Comparison of ENCODE assay signal across 16 mouse cellular contexts in genomic region chr13:42374181-42374596, GRCm38 (mm10).
A peak's percentile ranks its signal among the peaks of the same experiment; 100 is the strongest.
DNase-seq lines count a peak whose midpoint lies in the region; ATAC-seq lines count a peak whose summit lies in the region.
"Had no signal": no experiment of that assay in that cellular context is flagged by ENCODE, and none has a peak within 500 bp of the region (broad histone marks: within the 10 kb centered on the region; RNA-seq: fewer than 3 reads in every experiment).

No protein-coding gene starts in this region.

- DNase-seq in kidney, adult 11 months: peak; percentile 15
- no peak for DNase-seq in kidney, postnatal 10 days
- DNase-seq in lung, postnatal 36 days: peak; percentile 1
- DNase-seq in lung, postnatal 14 days: no peak
- peak; percentile 57 for DNase-seq in gonadal fat pad, adult 2 months (ENCODE audit: low read depth)
- no peak for DNase-seq in thymus, postnatal 10 days (ENCODE audit: low spot score in 2 of 2)
- DNase-seq in gastrocnemius, adult 18-20 months (ENCODE audit: low spot score): no peak
- DNase-seq: adrenal gland, postnatal 36 days; cerebellum, adult 8-10 months; heart, adult 18-20 months; right cerebral cortex, postnatal 4 days; thymus, adult 18-20 months had no signal

- peak; percentile 71 for ATAC-seq in monocyte, adult 5-6 weeks (replicated peaks; ENCODE audit: insufficient number of reproducible peaks, low FRiP score, low TSS enrichment, poor library complexity, severe bottlenecking)
- ATAC-seq: activated CD4-positive, CD25-positive, alpha-beta regulatory T cell, adult 4 months; inflammation-experienced regulatory T-cells, adult 6 months; Patski had no signal

Comparison
In these comparisons a context has a peak if more than half of its experiments do, and no peak if none do; other contexts are left out.
1. DNase-seq: peak in kidney, adult 11 months (single experiment), lung, postnatal 36 days (single experiment) and gonadal fat pad, adult 2 months (single experiment); none in kidney, postnatal 10 days (single experiment), lung, postnatal 14 days (single experiment), thymus, postnatal 10 days (0 of 2) and gastrocnemius, adult 18-20 months (single experiment).